Mouse (Mus musculus): ENCODE results near the gene Hic1. TPM values are rescaled to one million over a fixed set of nuclear protein-coding genes. Genes with fewer than 3 reads are reported as not detected.

Gene Hic1
- total RNA-seq, 1 experiment = 2.1 TPM

DNA sequence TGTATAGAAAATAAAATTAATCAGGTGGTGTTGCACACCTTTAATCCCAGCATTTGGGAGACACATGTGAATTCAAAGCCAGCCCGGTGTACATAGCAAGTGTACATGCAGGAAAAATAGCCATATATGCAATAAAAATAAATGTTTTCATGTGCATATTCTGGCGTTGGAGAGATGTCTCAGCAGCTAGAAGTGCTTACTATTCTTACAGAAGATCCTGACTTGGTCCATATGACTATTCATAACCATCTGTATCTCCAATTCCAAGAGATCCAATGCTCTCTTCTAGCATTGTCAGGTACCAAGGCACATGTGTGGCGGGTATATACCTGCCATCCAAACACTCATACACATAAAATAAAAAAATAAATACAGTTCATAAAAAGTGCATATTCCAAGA lies 42.9 kb downstream of the Hic1 start:
- DNase-seq (ENCODE audit: low read depth, low spot score) = no peak
- no peaks in the 10 kb centered on the region for H3K9me3 ChIP-seq (ENCODE audit: control insufficient read depth, insufficient read depth, low read depth, low read length)
- no peak overlapping the region for H3K27ac ChIP-seq (ENCODE audit: insufficient read depth, low read depth, low read length, poor library complexity, severe bottlenecking)
- H3K4me3 ChIP-seq (ENCODE audit: insufficient read depth in 1 of 2, low read depth in 1 of 2, low read length in 2 of 2, poor library complexity in 1 of 2, severe bottlenecking in 1 of 2) = no peak overlapping the region
- H3K9ac ChIP-seq (ENCODE audit: insufficient read depth, low read depth, low read length, poor library complexity, severe bottlenecking) = no peak overlapping the region
- in situ Hi-C loops (cut with MboI; ENCODE audit: low sequenced_read_pairs in 2 of 2, unreplicated experiment in 2 of 2) = no loop called here
- H3K36me3 ChIP-seq (ENCODE audit: control insufficient read depth, insufficient read depth, low read length, poor library complexity, severe bottlenecking) = no peaks in the 10 kb centered on the region
- no peaks in the 10 kb centered on the region; a peak in 1 of 4 replicates for H3K4me1 ChIP-seq (ENCODE audit: control insufficient read depth in 2 of 2, insufficient read depth in 2 of 2, low read length in 2 of 2, poor library complexity in 1 of 2)
- TF ChIP-seq HCFC1 (IDR thresholded peaks at IDR 0.05; ENCODE audit: borderline replicate concordance, insufficient read depth, low read length) (no peak), ZNF384 (IDR thresholded peaks at IDR 0.05; ENCODE audit: low read depth, low read length) (no peak), ZC3H11A (IDR thresholded peaks at IDR 0.05; ENCODE audit: borderline replicate concordance, low read depth, low read length) (no peak), CHD2 (IDR thresholded peaks at IDR 0.05; ENCODE audit: low read depth, low read length) (no peak), MAFK (IDR thresholded peaks at IDR 0.05; ENCODE audit: insufficient read depth, low read depth, low read length) (no peak)

- H3K4me1 ChIP-seq (ENCODE audit: control insufficient read depth in 2 of 2, insufficient read depth in 2 of 2, low read length in 2 of 2, poor library complexity in 1 of 2) = no peaks in the 10 kb centered on the region
- no peaks in the 10 kb centered on the region for H3K36me3 ChIP-seq (ENCODE audit: control insufficient read depth, insufficient read depth, low read length, poor library complexity, severe bottlenecking)
- in situ Hi-C loops (cut with MboI; ENCODE audit: low sequenced_read_pairs in 2 of 2, unreplicated experiment in 2 of 2) = no loop called here
- H3K9ac ChIP-seq (ENCODE audit: insufficient read depth, low read depth, low read length, poor library complexity, severe bottlenecking) = no peak overlapping the region
- H3K9me3 ChIP-seq (ENCODE audit: control insufficient read depth, insufficient read depth, low read depth, low read length) = no peaks in the 10 kb centered on the region
- H3K27ac ChIP-seq (ENCODE audit: insufficient read depth, low read depth, low read length, poor library complexity, severe bottlenecking) = no peak overlapping the region
- H3K4me3 ChIP-seq (ENCODE audit: insufficient read depth in 1 of 2, low read depth in 1 of 2, low read length in 2 of 2, poor library complexity in 1 of 2, severe bottlenecking in 1 of 2) = no peak overlapping the region
- DNase-seq (ENCODE audit: low read depth, low spot score) = no peak
- no peak for TF ChIP-seq HCFC1 (IDR thresholded peaks at IDR 0.05; ENCODE audit: borderline replicate concordance, insufficient read depth, low read length)
- no peak for TF ChIP-seq ZC3H11A (IDR thresholded peaks at IDR 0.05; ENCODE audit: borderline replicate concordance, low read depth, low read length)
- no peak for TF ChIP-seq CHD2 (IDR thresholded peaks at IDR 0.05; ENCODE audit: low read depth, low read length)
Measured at GRCm38 (mm10) chr11:75124406-75124805, 44.9 kb downstream of the Hic1 start.

DNA sequence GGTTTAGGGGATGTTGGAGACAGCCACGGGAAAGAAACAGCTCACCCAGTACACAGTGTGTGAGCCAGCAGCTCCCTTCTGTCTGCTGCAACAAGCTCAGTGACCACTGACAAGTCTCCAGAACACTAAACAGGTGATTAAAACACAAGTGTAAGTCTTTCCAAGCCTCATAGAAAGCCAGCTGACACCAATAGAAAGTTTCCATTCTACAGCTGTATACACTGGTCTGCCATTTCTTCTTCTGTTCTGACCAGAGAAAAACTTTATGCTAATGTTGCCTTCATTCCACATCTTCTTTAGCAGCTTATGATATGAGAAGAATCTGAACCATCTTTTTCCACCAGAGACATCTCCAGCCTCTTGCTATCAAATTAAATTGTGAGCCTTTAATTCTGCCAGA lies 48.0 kb downstream of the Hic1 start:
- Histone ChIP-seq H3K9ac (ENCODE audit: insufficient read depth, low read depth, low read length, poor library complexity, severe bottlenecking) (no peak overlapping the region), H3K36me3 (ENCODE audit: control insufficient read depth, insufficient read depth, low read length, poor library complexity, severe bottlenecking) (no peaks in the 10 kb centered on the region; the same call in 1 of the 2 replicates), H3K27ac (ENCODE audit: insufficient read depth, low read depth, low read length, poor library complexity, severe bottlenecking) (no peak overlapping the region), H3K4me1 (ENCODE audit: control insufficient read depth in 2 of 2, insufficient read depth in 2 of 2, low read length in 2 of 2, poor library complexity in 1 of 2) (no peaks in the 10 kb centered on the region), H3K9me3 (ENCODE audit: control insufficient read depth, insufficient read depth, low read depth, low read length) (no peaks in the 10 kb centered on the region), H3K4me3 (ENCODE audit: insufficient read depth in 1 of 2, low read depth in 1 of 2, low read length in 2 of 2, poor library complexity in 1 of 2, severe bottlenecking in 1 of 2) (no peak overlapping the region)
- in situ Hi-C loops (cut with MboI; ENCODE audit: low sequenced_read_pairs in 2 of 2, unreplicated experiment in 2 of 2) = no loop called here
- TF ChIP-seq ZNF384 (IDR thresholded peaks at IDR 0.05; ENCODE audit: low read depth, low read length) (no peak), HCFC1 (IDR thresholded peaks at IDR 0.05; ENCODE audit: borderline replicate concordance, insufficient read depth, low read length) (no peak), CHD2 (IDR thresholded peaks at IDR 0.05; ENCODE audit: low read depth, low read length) (no peak), MAFK (IDR thresholded peaks at IDR 0.05; ENCODE audit: insufficient read depth, low read depth, low read length) (no peak), ZC3H11A (IDR thresholded peaks at IDR 0.05; ENCODE audit: borderline replicate concordance, low read depth, low read length) (no peak)
- no peak for DNase-seq (ENCODE audit: low read depth, low spot score)

GRCm38 (mm10) chr11:75119841-75120240 lies 49.5 kb downstream of the Hic1 start:
- in situ Hi-C loops (cut with MboI; ENCODE audit: low sequenced_read_pairs in 2 of 2, unreplicated experiment in 2 of 2) = no loop called here
- no peaks in the 10 kb centered on the region for H3K9me3 ChIP-seq (ENCODE audit: control insufficient read depth, insufficient read depth, low read depth, low read length)
- no peak for TF ChIP-seq ZC3H11A (IDR thresholded peaks at IDR 0.05; ENCODE audit: borderline replicate concordance, low read depth, low read length)
- no peak for TF ChIP-seq MAFK (IDR thresholded peaks at IDR 0.05; ENCODE audit: insufficient read depth, low read depth, low read length)
- TF ChIP-seq CHD2 (IDR thresholded peaks at IDR 0.05; ENCODE audit: low read depth, low read length) = no peak
- no peak for TF ChIP-seq HCFC1 (IDR thresholded peaks at IDR 0.05; ENCODE audit: borderline replicate concordance, insufficient read depth, low read length)
- TF ChIP-seq ZNF384 (IDR thresholded peaks at IDR 0.05; ENCODE audit: low read depth, low read length) = no peak
- no peaks in the 10 kb centered on the region for H3K4me1 ChIP-seq (ENCODE audit: control insufficient read depth in 2 of 2, insufficient read depth in 2 of 2, low read length in 2 of 2, poor library complexity in 1 of 2)
- no peak overlapping the region for H3K4me3 ChIP-seq (ENCODE audit: insufficient read depth in 1 of 2, low read depth in 1 of 2, low read length in 2 of 2, poor library complexity in 1 of 2, severe bottlenecking in 1 of 2)
- H3K36me3 ChIP-seq (ENCODE audit: control insufficient read depth, insufficient read depth, low read length, poor library complexity, severe bottlenecking) = no peaks in the 10 kb centered on the region; the same call in 1 of the 2 replicates
- DNase-seq (ENCODE audit: low read depth, low spot score) = no peak
- H3K9ac ChIP-seq (ENCODE audit: insufficient read depth, low read depth, low read length, poor library complexity, severe bottlenecking) = no peak overlapping the region
- H3K27ac ChIP-seq (ENCODE audit: insufficient read depth, low read depth, low read length, poor library complexity, severe bottlenecking) = no peak overlapping the region

DNA sequence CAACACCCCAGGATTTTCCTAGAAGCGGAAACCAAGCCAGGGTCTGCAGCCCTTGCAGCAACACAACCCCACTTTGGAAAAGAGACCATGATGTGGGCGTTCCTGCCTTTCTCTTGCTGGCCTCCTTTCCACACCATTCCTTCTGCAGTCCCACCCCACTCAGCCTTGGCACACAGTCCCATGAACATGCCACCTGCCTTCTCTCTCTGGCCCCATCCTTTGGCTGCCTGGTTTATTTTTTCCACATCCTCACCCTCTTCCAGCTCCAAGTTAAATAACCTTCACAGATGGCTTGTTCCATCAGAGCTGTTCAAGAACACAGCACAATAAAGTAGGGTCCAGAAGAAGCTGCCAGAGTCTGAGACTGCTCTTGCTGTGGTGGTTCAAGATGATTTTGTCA lies 50.0 kb downstream of the Hic1 start:
- TF ChIP-seq MAFK (IDR thresholded peaks at IDR 0.05; ENCODE audit: insufficient read depth, low read depth, low read length) (no peak), HCFC1 (IDR thresholded peaks at IDR 0.05; ENCODE audit: borderline replicate concordance, insufficient read depth, low read length) (no peak)
- no peak overlapping the region for H3K27ac ChIP-seq (ENCODE audit: insufficient read depth, low read depth, low read length, poor library complexity, severe bottlenecking)
- no peak overlapping the region for H3K4me3 ChIP-seq (ENCODE audit: insufficient read depth in 1 of 2, low read depth in 1 of 2, low read length in 2 of 2, poor library complexity in 1 of 2, severe bottlenecking in 1 of 2)
- no peak for DNase-seq (ENCODE audit: low read depth, low spot score)
- H3K9ac ChIP-seq (ENCODE audit: insufficient read depth, low read depth, low read length, poor library complexity, severe bottlenecking) = no peak overlapping the region
- no peaks in the 10 kb centered on the region; the same call in 1 of the 2 replicates for H3K36me3 ChIP-seq (ENCODE audit: control insufficient read depth, insufficient read depth, low read length, poor library complexity, severe bottlenecking)
- no peaks in the 10 kb centered on the region for H3K4me1 ChIP-seq (ENCODE audit: control insufficient read depth in 2 of 2, insufficient read depth in 2 of 2, low read length in 2 of 2, poor library complexity in 1 of 2)
- in situ Hi-C loops (cut with MboI; ENCODE audit: low sequenced_read_pairs in 2 of 2, unreplicated experiment in 2 of 2) = no loop called here
- H3K9me3 ChIP-seq (ENCODE audit: control insufficient read depth, insufficient read depth, low read depth, low read length) = no peaks in the 10 kb centered on the region
